Mouse (Mus musculus) kidney, postnatal 10 days (tissue): ENCODE data around the gene Hist1h1d.
A peak's percentile ranks its signal among the peaks of the same experiment; 100 is the strongest.

Experiments
- DNase-seq: peaks from one replicate; pipeline ENCODE4 v3.0.0; 2021; ENCODE audit warnings: mixed read lengths

Hist1h1d gene

DNA sequence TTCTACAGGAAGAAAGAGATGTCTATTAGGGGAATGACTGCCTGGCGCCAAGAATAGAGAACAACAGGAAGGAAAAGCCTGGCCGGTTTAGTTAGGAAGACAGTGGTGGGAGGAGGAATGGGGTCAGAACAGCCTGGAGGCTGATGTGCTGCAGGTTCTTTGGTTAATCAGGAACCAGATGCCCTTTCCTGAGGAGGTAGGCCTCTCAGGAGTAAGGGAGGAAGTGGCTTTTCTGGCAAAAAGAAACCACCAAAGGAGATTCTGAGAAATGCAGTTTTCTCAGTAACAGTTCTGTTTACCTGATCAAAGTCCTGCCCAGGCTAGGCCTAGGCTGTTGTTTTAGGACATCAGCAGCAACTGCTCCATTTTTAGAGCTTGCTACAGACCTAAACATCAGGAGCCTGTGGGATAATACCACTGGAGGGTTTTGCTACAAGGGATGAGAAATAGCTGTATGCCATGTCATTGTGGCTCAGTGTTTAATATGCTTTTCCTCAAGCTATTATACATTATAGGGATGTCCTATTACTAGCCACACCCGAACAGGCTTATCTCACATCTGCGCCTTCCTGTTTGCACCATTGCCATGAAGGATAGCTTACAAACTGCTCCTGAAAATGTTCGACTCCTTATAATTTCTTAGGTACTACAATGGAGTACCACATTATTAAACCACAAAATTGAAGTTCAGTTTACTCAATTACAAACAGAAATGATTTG is 40.1 kb downstream of the Hist1h1d start:
- no peak for DNase-seq

GRCm38 (mm10) chr13:23595185-23595584 is 42.1 kb downstream of the Hist1h1d start:
- DNase-seq = no peak

- DNase-seq = no peak
Observed at GRCm38 (mm10) chr13:23595622-23596372, 42.7 kb downstream of the Hist1h1d start.

- DNase-seq = peak; percentile 89
Observed at GRCm38 (mm10) chr13:23597957-23598356, 44.9 kb downstream of the Hist1h1d start.

GRCm38 (mm10) chr13:23603182-23603699 is 50.2 kb downstream of the Hist1h1d start:
- no peak for DNase-seq

DNA sequence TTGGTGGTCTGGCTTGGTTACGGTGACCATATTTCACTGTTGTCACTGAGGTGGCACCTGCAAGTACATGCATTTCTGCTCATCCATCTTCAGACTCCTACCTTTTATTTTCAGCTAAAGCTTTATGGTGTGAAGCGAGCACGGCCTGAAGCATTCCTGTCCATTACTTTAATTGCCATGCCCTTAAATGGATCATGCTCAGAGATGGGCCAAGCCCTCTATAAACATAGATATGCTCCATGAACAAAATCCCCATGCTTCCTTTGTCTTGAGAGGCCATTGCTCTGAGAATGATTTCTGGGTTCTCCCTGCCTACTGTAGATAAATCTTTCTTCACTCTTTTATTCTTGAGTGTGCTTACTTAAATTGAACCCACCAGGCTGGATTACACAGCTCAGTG is 51.4 kb downstream of the Hist1h1d start:
- no peak for DNase-seq

GRCm38 (mm10) chr13:23605052-23605451 is 52.0 kb downstream of the Hist1h1d start:
- no peak for DNase-seq

GRCm38 (mm10) chr13:23609209-23609608 is 56.1 kb downstream of the Hist1h1d start:
- DNase-seq = no peak

DNA sequence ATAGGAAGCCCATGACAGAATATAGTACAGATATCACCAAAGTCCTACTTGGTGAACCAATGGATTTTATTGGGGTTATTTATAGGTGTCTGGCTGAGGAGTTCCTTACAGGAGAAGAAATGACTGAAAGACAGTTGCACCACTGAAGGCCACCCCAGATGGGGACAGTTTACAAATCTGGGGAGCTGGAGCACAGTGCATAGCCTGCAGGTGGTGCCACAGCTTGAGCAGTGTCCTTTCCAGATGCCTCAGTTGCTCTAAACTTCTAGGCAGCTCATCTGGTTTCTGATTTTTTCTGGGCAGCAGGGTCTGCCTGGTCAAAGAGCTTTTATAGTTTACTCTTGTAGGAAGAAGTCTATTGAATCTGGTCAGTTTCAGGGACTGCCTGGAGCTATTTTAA is 56.8 kb downstream of the Hist1h1d start:
- DNase-seq = no peak
